Mouse (Mus musculus) embryonic fibroblast, embryonic 13.5 days (primary cell): ENCODE measurements at regions not wholly inside any gene's neighbourhood (a gene's known extent, or its start where the extent isn't known, plus 50 kb on each side); places are given as distances from the start of the nearest gene placed in this dataset.

Source experiments
- CTCF ChIP-seq: IDR thresholded peaks from 2 replicates; pipeline ENCODE4 v1.5.1; 2011; ENCODE audit warnings: mild to moderate bottlenecking, control low read depth, low read length, moderate library complexity, borderline replicate concordance; ENCODE audit not compliant: insufficient read depth
- POLR2A ChIP-seq: IDR thresholded peaks from 2 replicates; pipeline ENCODE4 v1.6.1; 2011; ENCODE audit warnings: low read depth, mild to moderate bottlenecking, control low read depth, low read length, moderate library complexity

DNA sequence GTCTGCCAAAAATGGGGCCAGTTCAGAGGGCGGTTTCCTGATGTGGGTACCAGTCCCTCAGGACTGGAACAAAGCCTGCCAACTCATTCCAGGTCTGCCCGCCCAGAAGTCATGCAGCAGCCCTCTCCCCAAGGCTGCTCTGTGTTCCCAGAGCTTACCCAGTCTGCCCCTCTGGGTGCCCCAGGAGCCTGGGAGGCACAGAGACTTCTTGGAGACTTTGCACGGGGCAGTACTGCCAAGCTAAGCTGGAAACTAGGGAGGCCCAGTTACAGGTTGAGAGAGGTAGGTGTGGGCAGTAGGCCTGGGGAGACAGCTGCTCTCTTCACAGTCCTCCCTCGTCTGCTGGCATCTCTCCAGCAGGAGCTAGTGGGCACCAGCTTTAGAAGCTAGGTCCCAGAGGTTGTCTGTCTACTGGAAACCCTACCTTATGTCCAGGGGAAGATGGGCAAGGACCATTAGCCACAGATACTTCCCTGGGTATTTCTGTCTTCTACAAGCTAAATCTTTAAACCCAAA is 65.6 kb upstream of the Pappa2 start:
- TF ChIP-seq CTCF = no peak
- no peak for TF ChIP-seq POLR2A
